Mouse (Mus musculus) brain, embryonic 14.5 days (tissue): ENCODE measurements around the gene Msantd3. TPM values are rescaled to one million over a fixed set of nuclear protein-coding genes. Genes with fewer than 3 reads are reported as not detected.
A peak's percentile ranks its signal among the peaks of the same experiment; 100 is the strongest.

Experiments
- DNase-seq: peaks from one replicate; pipeline ENCODE4 v3.0.0-alpha.2; 2011; ENCODE audit warnings: low read depth
- CTCF ChIP-seq: fragments of 200-500 bp; IDR thresholded peaks from 2 replicates; pipeline ENCODE4 v1.5.1; 2012; ENCODE audit warnings: inconsistent platforms, mild to moderate bottlenecking, moderate library complexity, borderline replicate concordance; ENCODE audit not compliant: insufficient read depth, insufficient read length; ENCODE audit errors: extremely low read depth
- POLR2A ChIP-seq: fragments of 200-500 bp; IDR thresholded peaks from 2 replicates; pipeline ENCODE4 v1.6.1; 2012; ENCODE audit warnings: mild to moderate bottlenecking, inconsistent platforms, borderline replicate concordance; ENCODE audit not compliant: poor library complexity, insufficient read depth, insufficient read length, severe bottlenecking; ENCODE audit errors: extremely low read depth
- polyA plus RNA-seq: library from polyadenylated mRNA; depleted of rRNA; stranded (reverse); fragments of >200 nt; gene quantifications from 2 replicates; pipeline ENCODE4 v1.2.3, GENCODE M21; 2012

Gene Msantd3
- polyA plus RNA-seq, 1 experiment = 54.0 TPM

DNA sequence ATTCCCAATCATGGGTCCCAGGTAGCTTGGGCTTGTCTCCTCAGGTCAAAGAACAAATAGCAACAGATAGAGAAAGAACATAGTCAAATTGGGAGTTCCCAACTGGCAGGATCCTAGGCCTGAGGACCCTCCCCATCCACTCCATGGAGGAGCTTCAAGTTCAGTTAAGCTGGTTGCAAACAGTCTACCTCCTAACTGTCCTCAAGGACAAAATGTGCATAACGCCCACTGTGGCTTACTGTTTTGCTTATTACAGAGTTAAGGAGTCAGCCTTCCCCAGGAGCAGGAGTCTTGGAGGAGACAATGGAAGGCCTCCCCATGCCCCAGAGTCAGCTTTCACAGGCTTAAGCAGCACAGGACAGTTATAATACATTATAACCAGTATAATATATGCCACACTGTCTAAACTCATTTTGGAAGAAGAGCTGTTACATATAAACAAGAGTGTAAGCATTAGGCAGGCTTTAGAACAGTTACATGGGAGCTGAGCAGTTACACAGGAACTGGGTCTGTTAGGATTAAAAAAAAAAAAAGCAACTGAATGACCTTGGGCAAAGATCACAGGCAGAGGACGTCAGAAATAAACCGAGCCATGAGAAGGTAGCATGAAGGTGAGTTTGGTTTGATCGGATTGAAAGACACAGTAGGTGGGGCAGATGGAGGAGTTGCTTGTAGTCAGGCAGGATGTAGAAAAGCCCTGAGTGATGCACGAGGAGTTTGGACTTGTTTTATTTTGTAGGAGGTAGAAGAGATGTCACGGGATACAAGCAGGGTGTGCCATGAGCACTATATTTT is 3.5 kb downstream of the Msantd3 start:
- no peak for DNase-seq
- TF ChIP-seq CTCF (no peak), POLR2A (no peak)

- TF ChIP-seq POLR2A (no peak), CTCF (no peak)
- DNase-seq = peak; percentile 60
Observed at GRCm38 (mm10) chr4:48544141-48544540, 4.4 kb downstream of the Msantd3 start.

GRCm38 (mm10) chr4:48545966-48546365 is 6.2 kb downstream of the Msantd3 start:
- DNase-seq = no peak
- TF ChIP-seq CTCF = no peak
- TF ChIP-seq POLR2A = no peak

DNA sequence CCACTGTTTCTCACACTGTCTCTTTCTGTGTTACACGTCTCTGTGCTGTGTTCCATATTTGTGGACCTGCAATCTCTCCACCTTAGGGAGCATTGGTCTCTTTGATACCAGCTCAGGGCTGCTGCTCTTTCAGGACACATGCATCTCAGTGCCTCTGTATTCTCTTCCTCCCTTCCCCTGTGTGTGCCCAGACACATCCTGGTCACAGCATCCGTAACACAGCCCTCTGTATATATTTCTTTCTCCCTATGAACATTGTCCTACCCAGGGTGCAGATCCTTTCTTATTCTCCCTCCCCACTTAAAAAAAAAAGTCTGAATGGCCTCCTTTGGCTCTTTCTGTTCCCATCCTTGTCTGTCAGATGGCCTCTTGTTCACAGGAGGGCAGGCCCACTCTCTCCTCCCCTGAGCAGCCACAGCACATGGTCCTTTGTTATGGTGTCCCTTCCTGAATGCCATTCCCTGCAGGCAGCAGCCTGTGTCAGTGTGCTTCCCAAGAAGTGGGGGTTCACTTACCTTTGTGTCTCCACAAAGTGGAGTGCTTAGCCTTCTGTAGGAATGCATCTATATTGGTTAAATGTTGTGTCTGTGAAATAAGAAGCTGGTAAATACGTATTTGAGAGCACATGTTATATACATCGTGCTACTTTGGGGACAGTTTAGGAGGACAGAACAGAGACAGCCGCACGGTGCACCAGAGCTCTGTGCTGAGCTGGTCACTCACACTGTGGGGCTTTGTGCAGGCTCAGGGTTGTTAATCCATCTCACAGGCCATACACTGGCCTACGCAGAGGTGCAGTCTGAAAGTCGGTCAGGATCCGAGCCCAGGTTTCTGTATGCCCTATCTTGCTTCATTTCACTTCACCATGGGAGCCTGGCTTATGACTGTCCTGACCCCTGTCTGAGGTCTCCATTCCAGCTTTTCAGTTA is 7.1 kb downstream of the Msantd3 start:
- peak; percentile 78 for DNase-seq
- no peak for TF ChIP-seq POLR2A
- TF ChIP-seq CTCF = no peak

GRCm38 (mm10) chr4:48548393-48549045 is 8.8 kb downstream of the Msantd3 start:
- no peak for DNase-seq
- no peak for TF ChIP-seq CTCF
- TF ChIP-seq POLR2A = no peak

- TF ChIP-seq POLR2A (no peak), CTCF (no peak)
- DNase-seq = no peak
Observed at GRCm38 (mm10) chr4:48549661-48550060, 9.9 kb downstream of the Msantd3 start.

- TF ChIP-seq CTCF = no peak
- no peak for DNase-seq
Observed at GRCm38 (mm10) chr4:48552486-48553064, 12.8 kb downstream of the Msantd3 start.

- TF ChIP-seq CTCF (no peak), POLR2A (no peak)
- no peak for DNase-seq
Observed at GRCm38 (mm10) chr4:48554132-48554531, 14.4 kb downstream of the Msantd3 start.

GRCm38 (mm10) chr4:48555729-48556128 is 16.0 kb downstream of the Msantd3 start:
- DNase-seq = peak; percentile 70
- no peak for TF ChIP-seq POLR2A
- peak; percentile 56; the same call in 1 of the 2 replicates for TF ChIP-seq CTCF

DNA sequence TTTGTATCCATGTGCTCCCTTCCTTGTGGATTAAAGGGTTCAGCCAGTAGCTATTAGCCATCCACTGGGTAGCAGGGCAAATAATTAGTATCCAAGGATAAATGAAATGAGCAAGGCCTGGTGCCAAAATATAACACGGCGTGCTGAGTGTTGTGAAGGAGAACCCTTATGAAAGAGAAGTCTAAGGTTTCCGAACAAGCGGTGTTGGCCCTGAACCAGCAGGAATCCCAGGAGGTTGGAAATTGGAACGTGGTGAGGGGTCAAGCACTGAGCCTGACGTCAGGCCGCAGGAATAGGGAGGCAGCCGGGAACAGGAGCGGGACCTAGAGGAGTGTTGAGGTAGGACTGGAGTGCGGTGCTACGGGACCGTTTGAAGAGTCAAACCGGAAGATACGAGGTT is 19.9 kb downstream of the Msantd3 start:
- TF ChIP-seq POLR2A (no peak), CTCF (no peak)
- peak; percentile 69 for DNase-seq

DNA sequence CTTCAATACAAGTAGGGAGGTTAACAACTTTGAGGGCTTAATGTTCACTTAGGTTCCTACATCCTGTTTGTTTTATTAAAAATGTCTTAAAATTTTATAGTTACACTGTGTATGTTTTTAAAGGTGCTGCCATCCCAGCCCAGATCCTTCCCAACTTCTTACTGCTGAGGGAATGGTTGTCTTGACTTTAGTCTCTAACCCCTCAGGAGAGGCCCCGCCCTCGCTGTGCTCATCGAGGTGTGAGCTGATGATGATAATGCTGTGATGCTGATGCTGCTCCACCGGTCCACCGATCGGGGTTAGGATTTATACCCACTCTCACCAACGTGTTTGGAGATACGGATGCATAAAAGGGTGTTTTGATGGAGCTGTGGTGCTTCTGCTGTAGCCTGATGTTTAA is 22.1 kb downstream of the Msantd3 start:
- TF ChIP-seq POLR2A (no peak), CTCF (no peak)
- DNase-seq = no peak

GRCm38 (mm10) chr4:48564962-48565361 is 25.2 kb downstream of the Msantd3 start:
- no peak for TF ChIP-seq CTCF
- no peak for TF ChIP-seq POLR2A
- DNase-seq = no peak
